Mouse (Mus musculus): Measurements from ENCODE around the gene Nlrc4. TPM values are rescaled to one million over a fixed set of nuclear protein-coding genes. Genes with fewer than 3 reads are reported as not detected.
"Not testable (repeated sequence)": the region's sequence is repeated elsewhere in the genome, so short reads cannot be mapped to it uniquely, and the experiment has no call there.

Nlrc4 gene
- total RNA-seq (2021): under 1 TPM; 0.08 TPM
- long read RNA-seq, experiment 1: 0 reads
- long read RNA-seq, experiment 2: 0 reads

- intact Hi-C loops (cut with DNase I): no loop called here
- no peak within 1 kb of the TSS for H3K27ac ChIP-seq
Measured at GRCm38 (mm10) chr17:74458711-74459408, at the start of gene Nlrc4. TSS of gene Nlrc4 (minus strand) at chr17:74459142.

GRCm38 (mm10) chr17:74508600-74508999 lies 49.7 kb upstream of the Nlrc4 start:
- Histone ChIP-seq H3K4me3 (no peak overlapping the region), H3K27ac (no peak overlapping the region)
- intact Hi-C loops (cut with DNase I): no loop called here
- no peak for DNase-seq
- no peak for TF ChIP-seq CTCF (IDR thresholded peaks at IDR 0.05)

More at GRCm38 (mm10) chr17:74458711-74459408, at the start of gene Nlrc4:
- no peak for DNase-seq
- H3K4me3 ChIP-seq: peak within 1 kb of the TSS; percentile 5; the same call in 1 of the 2 replicates
- no peak for TF ChIP-seq CTCF (IDR thresholded peaks at IDR 0.05)

GRCm38 (mm10) chr17:74507934-74508333 lies 49.0 kb upstream of the Nlrc4 start:
- intact Hi-C loops (cut with DNase I): no loop called here
- Histone ChIP-seq H3K4me3 (no peak overlapping the region), H3K27ac (no peak overlapping the region)
- DNase-seq: no peak
- TF ChIP-seq CTCF (IDR thresholded peaks at IDR 0.05): no peak

- H3K27ac ChIP-seq: no peak overlapping the region
- intact Hi-C loops (cut with DNase I): no loop called here
- no peak for TF ChIP-seq CTCF (IDR thresholded peaks at IDR 0.05)
- H3K4me3 ChIP-seq: no peak overlapping the region
- no peak for DNase-seq
Measured at GRCm38 (mm10) chr17:74501085-74501484, 42.1 kb upstream of the Nlrc4 start.

- intact Hi-C loops (cut with DNase I): no loop called here
- H3K4me3 ChIP-seq: no peak overlapping the region
- no peak for DNase-seq
- TF ChIP-seq CTCF (IDR thresholded peaks at IDR 0.05): no peak
- no peak overlapping the region for H3K27ac ChIP-seq
Measured at GRCm38 (mm10) chr17:74500204-74500603, 41.3 kb upstream of the Nlrc4 start.

GRCm38 (mm10) chr17:74491565-74491964 lies 32.6 kb upstream of the Nlrc4 start:
- Histone ChIP-seq H3K27ac (no peak overlapping the region), H3K4me3 (no peak overlapping the region)
- no peak for DNase-seq
- no peak for TF ChIP-seq CTCF (IDR thresholded peaks at IDR 0.05)
- intact Hi-C loops (cut with DNase I): loop anchor here (2.0 kb wide), 1 partner anchor 37 kb away; the partner anchor contains the start of gene Birc6

GRCm38 (mm10) chr17:74489901-74490220 lies 30.9 kb upstream of the Nlrc4 start:
- intact Hi-C loops (cut with DNase I): loop anchor here (1.0 to 2.0 kb wide), 2 partner anchors 39 to 95 kb away; partner anchors contain the start of genes Birc6 and Slc30a6
- TF ChIP-seq CTCF (IDR thresholded peaks at IDR 0.05): no peak
- Histone ChIP-seq H3K4me3 (peak overlapping the region; percentile 81), H3K27ac (peak overlapping the region; percentile 98)
- no peak for DNase-seq

GRCm38 (mm10) chr17:74489024-74489900 lies 30.3 kb upstream of the Nlrc4 start, which contains the start of gene Yipf4:
TSS of gene Yipf4 (plus strand) at chr17:74489493.
- Histone ChIP-seq H3K27ac (peak within 1 kb of the TSS; percentile 98), H3K4me3 (peak within 1 kb of the TSS; percentile 81)
- intact Hi-C loops (cut with DNase I): loop anchor here (1.0 kb wide), 1 partner anchor 94 kb away; the partner anchor contains the start of gene Slc30a6
- DNase-seq: peak; percentile 96
- no peak for TF ChIP-seq CTCF (IDR thresholded peaks at IDR 0.05)

- Histone ChIP-seq H3K4me3 (no peak overlapping the region), H3K27ac (no peak overlapping the region)
- DNase-seq: no peak
- intact Hi-C loops (cut with DNase I): no loop called here
- no peak for TF ChIP-seq CTCF (IDR thresholded peaks at IDR 0.05)
Measured at GRCm38 (mm10) chr17:74480361-74481069, 21.6 kb upstream of the Nlrc4 start.

- H3K4me3 ChIP-seq; H3K27ac ChIP-seq; DNase-seq; intact Hi-C loops (cut with DNase I): not testable (repeated sequence)
Measured at GRCm38 (mm10) chr17:74470133-74470532, 11.2 kb upstream of the Nlrc4 start.

- H3K4me3 ChIP-seq; intact Hi-C loops (cut with DNase I); H3K27ac ChIP-seq; DNase-seq: not testable (repeated sequence)
Measured at GRCm38 (mm10) chr17:74467981-74468380, 9.0 kb upstream of the Nlrc4 start.

GRCm38 (mm10) chr17:74463510-74463909 lies 4.6 kb upstream of the Nlrc4 start:
- Histone ChIP-seq H3K4me3 (no peak overlapping the region), H3K27ac (no peak overlapping the region)
- intact Hi-C loops (cut with DNase I): no loop called here
- DNase-seq: no peak
- TF ChIP-seq CTCF (IDR thresholded peaks at IDR 0.05): no peak
